Mouse (Mus musculus): Measurements from ENCODE around the gene Gm10271. TPM values are rescaled to one million over a fixed set of nuclear protein-coding genes. Genes with fewer than 3 reads are reported as not detected.
A peak's percentile ranks its signal among the peaks of the same experiment; 100 is the strongest.

Gm10271 gene
- not detected in 2 replicates for polyA plus RNA-seq (2015; fragmentation: Nextera tagmentation; extraction: Ambion mirVana)

- H3K27ac ChIP-seq, result no peak within 1 kb of the TSS
- H3K36me3 ChIP-seq, result no peaks in the 10 kb centered on the region
- H3K4me1 ChIP-seq, result no peaks in the 10 kb centered on the region
- ATAC-seq (ENCODE audit: insufficient number of reproducible peaks, low FRiP score, low TSS enrichment, low read depth), result no peak
- H3K9ac ChIP-seq, result no peak within 1 kb of the TSS
- no peaks in the 10 kb centered on the region for H3K27me3 ChIP-seq
- no peak within 1 kb of the TSS for H3K4me3 ChIP-seq
- no peaks in the 10 kb centered on the region for H3K9me3 ChIP-seq
- WGBS, result 93% methylated on average over 6 of the region's 6 CpGs
- no peak within 1 kb of the TSS for H3K4me2 ChIP-seq
Measured at GRCm38 (mm10) chr10:116972509-116972908, at the start of gene Gm10271. Gene Gm10271, minus strand, starts transcription at chr10:116972609.

- Histone ChIP-seq H3K36me3 (no peaks in the 10 kb centered on the region), H3K27ac (no peak overlapping the region), H3K4me2 (no peak overlapping the region), H3K4me1 (peaks cover 12% of the 10 kb centered on the region), H3K9ac (no peak overlapping the region), H3K4me3 (no peak overlapping the region), H3K27me3 (peaks cover 6% of the 10 kb centered on the region; the same call in 1 of the 2 replicates), H3K9me3 (no peaks in the 10 kb centered on the region)
- peak; percentile 74 for ATAC-seq (ENCODE audit: insufficient number of reproducible peaks, low FRiP score, low TSS enrichment, low read depth)
- 15% methylated on average over 21 of the region's 21 CpGs for WGBS
Measured at GRCm38 (mm10) chr10:117021020-117021754, 48.8 kb upstream of the Gm10271 start.

DNA sequence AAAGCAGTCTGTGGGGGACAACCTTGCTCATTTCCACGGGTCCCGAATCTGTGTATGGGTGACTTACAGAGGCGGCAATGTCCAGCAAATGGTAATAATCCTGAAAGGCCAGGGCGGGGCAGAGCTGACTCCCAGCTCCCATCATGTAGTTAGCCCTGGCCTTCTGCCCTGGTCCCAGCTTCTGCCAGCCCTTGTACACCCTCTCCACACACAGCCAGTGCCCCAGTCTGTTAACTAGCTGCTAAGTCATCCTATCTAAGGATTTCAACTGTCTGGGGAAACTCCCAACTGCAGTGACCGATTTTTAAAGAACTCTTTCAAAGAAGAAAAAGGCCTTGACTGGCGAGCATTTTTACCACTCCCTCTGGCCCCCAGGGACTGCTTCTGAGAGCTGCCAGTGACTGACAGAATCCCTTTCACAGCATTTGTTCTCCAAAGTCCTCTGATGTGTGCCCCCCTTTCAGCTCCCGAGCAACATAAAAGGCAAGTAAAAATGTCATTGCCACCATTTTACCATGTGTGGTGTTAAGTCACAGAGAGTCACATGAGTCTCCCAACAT lies 46.0 kb upstream of the Gm10271 start:
- 60% methylated on average over 7 of the region's 7 CpGs for WGBS
- Histone ChIP-seq H3K27me3 (no peaks in the 10 kb centered on the region), H3K36me3 (no peaks in the 10 kb centered on the region), H3K27ac (no peak overlapping the region), H3K4me2 (no peak overlapping the region), H3K4me1 (peaks cover 11% of the 10 kb centered on the region; the same call in 1 of the 2 replicates), H3K9me3 (no peaks in the 10 kb centered on the region), H3K9ac (no peak overlapping the region), H3K4me3 (no peak overlapping the region)
- no peak for ATAC-seq (ENCODE audit: insufficient number of reproducible peaks, low FRiP score, low TSS enrichment, low read depth)

GRCm38 (mm10) chr10:117014565-117014964 lies 42.2 kb upstream of the Gm10271 start:
- H3K4me1 ChIP-seq, result peaks cover 5% of the 10 kb centered on the region; the same call in 1 of the 2 replicates
- H3K36me3 ChIP-seq, result no peaks in the 10 kb centered on the region
- no peak for ATAC-seq (ENCODE audit: insufficient number of reproducible peaks, low FRiP score, low TSS enrichment, low read depth)
- no peak overlapping the region for H3K27ac ChIP-seq
- no peak overlapping the region for H3K4me3 ChIP-seq
- no peaks in the 10 kb centered on the region for H3K27me3 ChIP-seq
- H3K4me2 ChIP-seq, result no peak overlapping the region
- WGBS, result 80% methylated on average over 5 of the region's 5 CpGs
- H3K9ac ChIP-seq, result no peak overlapping the region
- H3K9me3 ChIP-seq, result no peaks in the 10 kb centered on the region

GRCm38 (mm10) chr10:117013689-117014390 lies 41.4 kb upstream of the Gm10271 start:
- H3K4me1 ChIP-seq, result peaks cover 5% of the 10 kb centered on the region; the same call in 1 of the 2 replicates
- ATAC-seq (ENCODE audit: insufficient number of reproducible peaks, low FRiP score, low TSS enrichment, low read depth), result peak; percentile 61
- no peak overlapping the region for H3K4me2 ChIP-seq
- no peaks in the 10 kb centered on the region for H3K36me3 ChIP-seq
- WGBS, result 15% methylated on average over 12 of the region's 12 CpGs
- no peak overlapping the region for H3K4me3 ChIP-seq
- no peaks in the 10 kb centered on the region for H3K9me3 ChIP-seq
- H3K27ac ChIP-seq, result no peak overlapping the region
- H3K9ac ChIP-seq, result no peak overlapping the region
- no peaks in the 10 kb centered on the region for H3K27me3 ChIP-seq

GRCm38 (mm10) chr10:117011047-117011446 lies 38.6 kb upstream of the Gm10271 start:
- Histone ChIP-seq H3K27ac (no peak overlapping the region), H3K9ac (no peak overlapping the region), H3K4me3 (no peak overlapping the region), H3K4me2 (no peak overlapping the region), H3K36me3 (no peaks in the 10 kb centered on the region), H3K9me3 (no peaks in the 10 kb centered on the region), H3K4me1 (peaks cover 6% of the 10 kb centered on the region; the same call in 1 of the 2 replicates), H3K27me3 (no peaks in the 10 kb centered on the region)
- WGBS, result 57% methylated on average over 8 of the region's 8 CpGs
- ATAC-seq (ENCODE audit: insufficient number of reproducible peaks, low FRiP score, low TSS enrichment, low read depth), result no peak

DNA sequence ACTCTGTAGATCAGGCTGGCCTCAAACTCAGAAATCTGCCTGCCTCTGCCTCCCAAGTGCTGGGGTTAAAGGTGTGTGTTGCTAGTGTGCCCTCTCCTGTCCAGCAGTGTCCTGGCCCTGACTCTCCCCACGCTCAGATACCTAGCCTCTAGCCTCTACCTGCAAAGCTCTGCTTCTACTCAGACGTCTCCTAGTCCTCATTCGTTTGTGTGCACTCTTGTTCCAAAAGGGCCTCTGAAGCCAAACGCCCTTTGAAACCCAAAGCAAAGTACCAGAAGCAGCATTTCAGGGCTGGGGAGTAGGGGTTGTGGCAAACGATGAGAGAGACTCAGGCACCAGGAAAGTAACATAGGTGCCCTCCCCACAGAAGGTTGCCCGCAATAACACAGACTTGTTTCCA lies 37.3 kb upstream of the Gm10271 start:
- WGBS, result 83% methylated on average over 6 of the region's 6 CpGs
- H3K4me3 ChIP-seq, result no peak overlapping the region
- ATAC-seq (ENCODE audit: insufficient number of reproducible peaks, low FRiP score, low TSS enrichment, low read depth), result no peak
- no peaks in the 10 kb centered on the region for H3K9me3 ChIP-seq
- H3K27ac ChIP-seq, result no peak overlapping the region
- no peak overlapping the region for H3K4me2 ChIP-seq
- no peaks in the 10 kb centered on the region for H3K27me3 ChIP-seq
- no peaks in the 10 kb centered on the region for H3K36me3 ChIP-seq
- no peak overlapping the region for H3K9ac ChIP-seq
- H3K4me1 ChIP-seq, result peaks cover 12% of the 10 kb centered on the region; the same call in 1 of the 2 replicates

DNA sequence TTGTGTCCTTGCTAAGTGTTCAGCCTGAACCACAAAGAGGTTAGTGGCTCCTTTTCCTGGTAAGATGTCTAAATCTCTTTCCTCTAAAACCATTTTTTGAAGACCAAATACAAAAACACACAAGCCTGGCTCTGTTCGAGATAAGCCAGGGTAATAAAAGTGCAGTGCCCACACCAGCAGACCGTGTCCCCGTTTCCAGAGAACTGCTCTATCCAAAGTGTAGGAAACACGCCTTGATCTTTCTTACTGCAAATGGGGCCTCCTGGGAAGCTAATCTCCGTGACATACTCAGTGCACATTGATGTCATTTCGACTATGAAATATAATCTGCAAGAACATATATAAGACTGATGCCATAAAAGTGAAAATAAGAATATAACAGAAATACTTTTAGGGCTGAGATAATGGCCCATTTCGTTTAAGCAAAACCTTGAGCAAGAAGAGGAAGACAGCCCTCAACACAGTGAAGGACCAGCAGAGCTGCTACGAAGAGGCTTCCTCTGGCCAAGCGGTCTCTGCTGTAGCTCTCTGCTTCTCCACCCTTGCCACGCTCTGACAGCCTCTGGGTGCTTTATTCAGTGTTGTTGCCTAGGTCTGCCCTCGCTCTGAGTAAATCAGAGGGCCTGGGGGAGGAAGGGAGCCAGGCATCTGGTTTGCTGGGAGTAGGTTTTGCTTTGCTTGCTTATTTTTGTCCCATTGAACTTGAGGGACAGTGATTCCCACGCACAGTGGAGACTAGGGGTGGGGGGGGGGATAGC lies 33.5 kb upstream of the Gm10271 start:
- Histone ChIP-seq H3K9me3 (no peaks in the 10 kb centered on the region), H3K36me3 (no peaks in the 10 kb centered on the region), H3K4me2 (no peak overlapping the region), H3K9ac (no peak overlapping the region), H3K4me3 (no peak overlapping the region), H3K27ac (no peak overlapping the region), H3K4me1 (0 out of 2 replicates have a peak, but pooled peaks cover 14% of the 10 kb centered on the region), H3K27me3 (no peaks in the 10 kb centered on the region)
- WGBS, result 49% methylated on average over 12 of the region's 12 CpGs
- no peak for ATAC-seq (ENCODE audit: insufficient number of reproducible peaks, low FRiP score, low TSS enrichment, low read depth)

DNA sequence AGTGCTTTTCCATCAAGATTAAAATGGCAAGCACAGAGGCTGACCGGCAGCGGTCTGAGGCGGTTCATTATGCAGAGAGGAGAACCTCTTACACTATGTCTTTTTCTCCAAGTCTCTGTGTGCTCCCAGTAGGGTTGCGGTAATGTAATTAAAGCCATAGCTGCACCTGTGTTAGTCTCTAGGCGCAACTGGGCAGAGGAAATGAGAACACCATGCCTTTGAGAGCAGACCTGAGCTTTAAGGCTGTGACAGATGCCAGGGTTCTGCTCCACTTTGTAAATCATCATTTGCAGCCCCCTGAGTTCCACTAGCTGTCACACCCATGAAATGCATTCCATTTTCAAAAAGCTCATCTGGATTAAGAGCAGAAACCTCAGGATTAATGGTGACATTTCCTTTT lies 32.3 kb upstream of the Gm10271 start:
- Histone ChIP-seq H3K4me2 (no peak overlapping the region), H3K4me1 (0 out of 2 replicates have a peak, but pooled peaks cover 14% of the 10 kb centered on the region), H3K27ac (no peak overlapping the region), H3K9ac (0 out of 2 replicates have a peak overlapping the region, but pooled peaks have one; percentile 3), H3K36me3 (no peaks in the 10 kb centered on the region), H3K27me3 (no peaks in the 10 kb centered on the region), H3K9me3 (no peaks in the 10 kb centered on the region), H3K4me3 (no peak overlapping the region)
- ATAC-seq (ENCODE audit: insufficient number of reproducible peaks, low FRiP score, low TSS enrichment, low read depth), result no peak
- WGBS, result 46% methylated on average over 5 of the region's 5 CpGs

DNA sequence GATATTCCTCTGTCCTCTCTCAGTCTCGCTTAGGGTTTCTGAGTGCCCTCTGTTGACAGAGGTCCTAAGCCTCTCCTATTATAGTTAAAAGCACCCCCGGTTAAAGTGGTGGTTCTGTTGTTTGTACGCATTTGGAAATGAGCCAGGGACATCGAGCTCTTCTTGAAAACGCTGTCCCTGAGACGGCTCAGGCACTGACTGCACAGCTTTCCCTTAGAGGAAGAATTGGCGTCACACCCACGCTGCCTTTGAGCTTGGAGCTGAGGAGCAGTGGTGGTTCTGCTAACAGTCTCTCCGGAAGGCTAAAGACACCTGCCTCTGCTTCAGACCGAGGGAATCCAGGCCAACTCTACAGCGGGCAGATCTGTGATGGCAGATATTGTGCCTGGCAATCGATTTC lies 28.6 kb upstream of the Gm10271 start:
- Histone ChIP-seq H3K9ac (no peak overlapping the region), H3K9me3 (no peaks in the 10 kb centered on the region), H3K27ac (no peak overlapping the region), H3K4me1 (0 out of 2 replicates have a peak, but pooled peaks cover 15% of the 10 kb centered on the region), H3K27me3 (no peaks in the 10 kb centered on the region), H3K4me2 (no peak overlapping the region), H3K4me3 (no peak overlapping the region), H3K36me3 (no peaks in the 10 kb centered on the region)
- ATAC-seq (ENCODE audit: insufficient number of reproducible peaks, low FRiP score, low TSS enrichment, low read depth), result no peak
- WGBS, result 68% methylated on average over 12 of the region's 12 CpGs

- H3K4me2 ChIP-seq, result no peak overlapping the region
- H3K36me3 ChIP-seq, result no peaks in the 10 kb centered on the region
- no peak overlapping the region for H3K27ac ChIP-seq
- H3K4me1 ChIP-seq, result 0 out of 2 replicates have a peak, but pooled peaks cover 3% of the 10 kb centered on the region
- H3K9ac ChIP-seq, result no peak overlapping the region
- no peak overlapping the region for H3K4me3 ChIP-seq
- 72% methylated on average over 17 of the region's 17 CpGs for WGBS
- H3K9me3 ChIP-seq, result no peaks in the 10 kb centered on the region
- H3K27me3 ChIP-seq, result no peaks in the 10 kb centered on the region
- ATAC-seq (ENCODE audit: insufficient number of reproducible peaks, low FRiP score, low TSS enrichment, low read depth), result no peak
Measured at GRCm38 (mm10) chr10:116998716-116999455, 26.5 kb upstream of the Gm10271 start.
